Mouse (Mus musculus) liver, embryonic 15.5 days (tissue): ENCODE results near the gene Neurl1b. TPM values are rescaled to one million over a fixed set of nuclear protein-coding genes. Genes with fewer than 3 reads are reported as not detected.

Experiments used
- ATAC-seq: fragments of 200-750 bp; cut with Nextera tagmentation; 2 replicates; pipeline ENCODE4 v1.8.0; 2017; ENCODE audit warnings: moderate number of reproducible peaks, mild to moderate bottlenecking, moderate library complexity; ENCODE audit not compliant: insufficient read depth
- H3K27ac ChIP-seq: fragments of 300-500 bp; sonication (generic); replicated peaks from 2 replicates; pipeline ENCODE4 v1.5.1; 2015; ENCODE audit warnings: mild to moderate bottlenecking, inconsistent platforms
- H3K27me3 ChIP-seq: fragments of 300-500 bp; sonication (generic); 2 replicates; pipeline ENCODE4 v1.6.1; 2015; ENCODE audit warnings: mild to moderate bottlenecking, inconsistent platforms
- H3K36me3 ChIP-seq: fragments of 300-500 bp; sonication (generic); replicated peaks from 2 replicates; pipeline ENCODE4 v1.6.1; 2015; ENCODE audit warnings: moderate library complexity, mild to moderate bottlenecking, inconsistent platforms
- H3K4me1 ChIP-seq: fragments of 300-500 bp; sonication (generic); replicated peaks from 2 replicates; pipeline ENCODE4 v1.6.1; 2015; ENCODE audit warnings: inconsistent platforms
- H3K4me2 ChIP-seq: fragments of 300-500 bp; sonication (generic); 2 replicates; pipeline ENCODE4 v1.6.1; 2015; ENCODE audit warnings: moderate library complexity, mild to moderate bottlenecking, inconsistent platforms
- H3K4me3 ChIP-seq: fragments of 300-500 bp; sonication (generic); replicated peaks from 2 replicates; pipeline ENCODE4 v1.5.1; 2015; ENCODE audit warnings: mild to moderate bottlenecking, inconsistent platforms
- H3K9ac ChIP-seq: fragments of 300-500 bp; sonication (generic); 2 replicates; pipeline ENCODE4 v1.6.1; 2015; ENCODE audit warnings: moderate library complexity, mild to moderate bottlenecking, inconsistent platforms
- H3K9me3 ChIP-seq: fragments of 300-500 bp; sonication (generic); replicated peaks from 2 replicates; pipeline ENCODE4 v1.6.1; 2016; ENCODE audit warnings: inconsistent platforms
- WGBS: fragments of 180-500 bp; shearing (Covaris S2); methylation state at CpG from one replicate; pipeline ENCODE4 v1.1.7; 2015; ENCODE audit warnings: mixed read lengths; ENCODE audit not compliant: insufficient replicate concordance; 5-methylcytosine and 5-hydroxymethylcytosine counted together
- polyA plus RNA-seq: library from polyadenylated mRNA; unstranded; fragments of >200 nt; fragmentation: Nextera tagmentation; extraction: Ambion mirVana; gene quantifications from 2 replicates; pipeline ENCODE4 v1.2.1, GENCODE M21; 2015

Gene Neurl1b
- polyA plus RNA-seq, result 0.03 and 0.05 TPM in 2 replicates

DNA sequence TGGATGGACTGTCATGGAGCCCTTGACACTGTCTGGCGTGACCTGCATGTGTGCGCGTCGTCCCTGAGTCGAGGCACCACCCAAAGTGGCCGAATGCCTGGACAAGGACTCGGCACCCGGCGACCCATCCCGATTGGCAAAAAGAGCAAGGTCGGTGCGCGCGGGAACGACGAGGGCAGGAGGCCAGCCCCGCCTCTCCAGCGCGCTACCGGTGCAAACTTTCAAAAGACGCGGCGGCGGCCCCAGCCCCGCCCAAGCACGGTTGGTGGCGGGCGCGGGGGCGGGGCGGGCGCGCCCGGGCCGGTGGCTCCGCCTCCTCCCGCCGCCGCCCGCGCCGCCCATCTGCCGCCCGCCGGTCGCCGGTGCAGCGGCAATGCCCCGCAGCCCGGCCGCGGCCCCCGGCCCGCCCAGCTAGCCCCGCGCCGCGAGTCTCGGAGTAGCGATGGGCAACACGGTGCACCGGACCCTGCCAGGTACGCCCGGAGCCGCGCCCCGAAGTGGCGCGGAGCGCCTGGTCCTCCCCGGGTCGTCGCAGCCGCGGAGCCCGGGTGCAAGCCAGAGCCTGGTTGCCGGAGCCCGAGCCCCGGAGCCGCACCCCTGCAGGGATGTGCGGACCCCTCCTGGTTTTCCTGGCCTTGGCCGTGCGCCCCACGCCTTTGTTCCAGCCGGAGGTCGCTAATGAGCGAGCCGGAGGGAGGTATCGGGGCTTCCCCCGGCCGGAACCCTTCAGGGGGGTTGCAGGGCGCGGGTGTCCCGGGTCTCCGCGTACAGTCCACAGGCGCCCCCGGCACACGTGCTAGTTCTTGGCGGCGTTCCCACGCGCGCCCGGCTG lies at the start of gene Neurl1b:
Neurl1b (plus strand) TSS at position 307 of the 832 bp plus-strand sequence.
- WGBS, result 1% methylated on average over 104 of the region's 105 CpGs
- Histone ChIP-seq H3K9ac (peak within 1 kb of the TSS; percentile 25; the same call in 1 of the 2 replicates), H3K4me1 (peaks cover 30% of the 10 kb centered on the region), H3K4me2 (peak within 1 kb of the TSS; percentile 85), H3K4me3 (peak within 1 kb of the TSS; percentile 61), H3K9me3 (no peaks in the 10 kb centered on the region), H3K27me3 (peaks cover 92% of the 10 kb centered on the region), H3K27ac (no peak within 1 kb of the TSS), H3K36me3 (no peaks in the 10 kb centered on the region)
- peak; percentile 52; the same call in 1 of the 2 replicates for ATAC-seq

DNA sequence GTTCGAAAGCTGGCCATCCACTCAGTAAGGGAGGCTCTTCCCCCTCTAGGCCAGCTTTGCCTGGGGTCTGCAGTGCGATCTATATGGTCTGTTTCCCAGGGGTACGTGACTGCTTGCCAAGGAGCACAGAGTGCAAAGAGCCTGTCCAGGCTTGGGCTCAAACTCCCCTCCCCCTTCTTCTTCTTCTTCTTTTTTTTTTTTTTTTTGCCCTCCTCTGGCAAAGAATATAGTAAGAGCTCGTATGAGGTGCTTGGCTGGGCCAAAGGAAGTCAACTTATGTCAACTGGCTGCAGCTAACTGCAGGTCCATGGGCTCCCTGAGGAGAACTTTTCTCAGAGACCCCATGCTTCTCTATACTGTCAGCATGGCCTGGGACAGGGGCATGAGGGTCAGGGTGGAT lies 47.8 kb upstream of the Neurl1b start:
- H3K9me3 ChIP-seq, result no peaks in the 10 kb centered on the region
- no peak overlapping the region for H3K4me3 ChIP-seq
- no peak overlapping the region for H3K4me2 ChIP-seq
- H3K36me3 ChIP-seq, result no peaks in the 10 kb centered on the region
- no peak overlapping the region for H3K9ac ChIP-seq
- WGBS, result 57% methylated on average over 4 of the region's 4 CpGs
- peaks cover 13% of the 10 kb centered on the region for H3K4me1 ChIP-seq
- no peak for ATAC-seq
- H3K27me3 ChIP-seq, result peaks cover 16% of the 10 kb centered on the region; the same call in 1 of the 2 replicates
- no peak overlapping the region for H3K27ac ChIP-seq

DNA sequence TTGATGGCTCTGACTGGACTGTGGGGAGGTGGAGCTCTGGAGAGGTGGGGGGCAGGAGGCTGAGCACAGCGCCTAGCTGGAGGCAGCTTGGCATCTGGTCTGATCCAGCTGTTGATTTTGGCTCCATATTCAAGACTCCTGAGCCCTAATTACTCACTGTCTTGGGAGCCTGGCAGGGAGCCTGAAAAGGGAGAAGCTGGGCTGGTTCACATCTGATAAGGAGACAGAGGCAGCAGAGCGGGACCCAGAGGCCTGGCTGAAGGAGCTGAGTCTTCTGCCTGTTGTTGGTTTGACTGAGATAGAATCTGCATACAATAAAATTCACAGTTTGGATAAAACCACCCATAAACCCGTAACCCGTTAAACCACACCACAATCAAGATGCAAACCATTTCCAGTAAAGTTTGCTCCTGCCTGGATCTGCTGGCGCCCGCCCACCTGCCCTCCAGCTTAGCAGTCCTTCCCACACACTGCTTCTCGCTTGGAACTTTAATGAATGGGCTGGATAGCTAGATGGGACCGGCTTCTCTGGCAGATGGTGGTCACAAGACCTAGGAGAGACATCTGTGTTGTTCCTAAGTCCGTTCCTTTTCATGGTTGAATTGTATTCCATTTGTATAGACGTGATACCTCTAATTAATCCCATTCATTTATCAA lies 46.2 kb upstream of the Neurl1b start:
- ATAC-seq, result no peak
- no peak overlapping the region for H3K27ac ChIP-seq

DNA sequence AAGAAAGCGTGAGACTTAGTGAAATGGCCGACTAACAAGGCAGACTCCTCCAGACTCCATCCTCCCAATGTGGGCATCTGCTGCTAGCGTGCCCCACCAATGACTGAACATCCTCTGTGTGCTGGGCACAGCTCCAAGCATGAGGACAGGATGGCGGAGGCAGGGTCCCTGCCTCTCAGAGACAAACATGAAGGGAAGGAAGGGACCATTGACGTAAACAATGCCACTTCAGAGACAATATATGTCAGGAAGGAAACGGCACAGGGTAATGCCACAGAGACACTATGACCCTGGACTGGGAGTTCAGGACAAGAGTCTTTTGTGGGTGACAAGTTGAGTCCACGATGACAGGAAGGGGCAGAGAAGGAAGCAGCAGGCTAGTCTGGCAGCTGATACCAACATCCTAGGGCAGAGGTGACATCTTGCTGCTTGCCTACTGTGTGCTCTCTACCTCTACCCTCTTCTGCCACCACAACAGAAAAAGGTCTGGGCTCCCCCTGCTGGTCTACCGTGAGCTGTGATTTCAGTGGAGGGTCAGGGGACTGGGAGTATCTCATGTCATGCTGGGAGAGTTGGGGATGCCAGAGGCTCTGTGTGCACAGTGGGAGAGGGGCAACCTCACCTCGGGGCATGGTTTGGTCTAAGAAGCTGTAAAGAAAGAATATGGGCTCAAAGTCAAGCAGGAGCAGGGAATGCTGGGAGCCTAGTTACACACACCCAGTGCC lies 43.9 kb upstream of the Neurl1b start:
- H3K9ac ChIP-seq, result no peak overlapping the region
- no peak overlapping the region for H3K27ac ChIP-seq
- no peaks in the 10 kb centered on the region for H3K9me3 ChIP-seq
- H3K36me3 ChIP-seq, result no peaks in the 10 kb centered on the region
- no peak for ATAC-seq
- 0 out of 2 replicates have a peak, but pooled peaks cover 10% of the 10 kb centered on the region for H3K27me3 ChIP-seq
- 25% methylated on average over 9 of the region's 9 CpGs for WGBS
- no peaks in the 10 kb centered on the region for H3K4me1 ChIP-seq
- no peak overlapping the region for H3K4me3 ChIP-seq
- no peak overlapping the region for H3K4me2 ChIP-seq

More for the DNA sequence above, 46.2 kb upstream of the Neurl1b start:
- no peaks in the 10 kb centered on the region for H3K9me3 ChIP-seq
- H3K4me3 ChIP-seq, result no peak overlapping the region
- no peak overlapping the region for H3K9ac ChIP-seq
- H3K36me3 ChIP-seq, result no peaks in the 10 kb centered on the region
- H3K4me2 ChIP-seq, result no peak overlapping the region
- H3K4me1 ChIP-seq, result no peaks in the 10 kb centered on the region
- 40% methylated on average over 10 of the region's 10 CpGs for WGBS
- peaks cover 16% of the 10 kb centered on the region; the same call in 1 of the 2 replicates for H3K27me3 ChIP-seq

DNA sequence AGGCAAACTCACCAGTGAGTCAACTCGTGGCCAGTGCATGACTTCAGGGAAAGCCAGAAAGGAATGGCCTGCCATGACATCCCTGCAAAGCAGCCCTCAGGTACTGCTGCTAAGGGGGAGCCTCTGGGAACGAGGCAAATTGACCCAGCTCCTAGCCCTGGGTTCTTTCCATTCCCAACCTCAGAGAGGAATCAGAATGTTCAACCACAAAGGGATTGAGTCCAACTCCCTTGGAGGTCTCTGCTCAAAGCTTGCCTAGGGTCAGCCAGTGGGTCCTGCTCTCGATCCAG lies 43.4 kb upstream of the Neurl1b start:
- no peak for ATAC-seq
- WGBS, result 37% methylated on average over 3 of the region's 3 CpGs
- Histone ChIP-seq H3K4me1 (no peaks in the 10 kb centered on the region), H3K4me3 (no peak overlapping the region), H3K9me3 (no peaks in the 10 kb centered on the region), H3K27ac (no peak overlapping the region), H3K27me3 (0 out of 2 replicates have a peak, but pooled peaks cover 10% of the 10 kb centered on the region), H3K4me2 (no peak overlapping the region), H3K36me3 (no peaks in the 10 kb centered on the region), H3K9ac (no peak overlapping the region)

DNA sequence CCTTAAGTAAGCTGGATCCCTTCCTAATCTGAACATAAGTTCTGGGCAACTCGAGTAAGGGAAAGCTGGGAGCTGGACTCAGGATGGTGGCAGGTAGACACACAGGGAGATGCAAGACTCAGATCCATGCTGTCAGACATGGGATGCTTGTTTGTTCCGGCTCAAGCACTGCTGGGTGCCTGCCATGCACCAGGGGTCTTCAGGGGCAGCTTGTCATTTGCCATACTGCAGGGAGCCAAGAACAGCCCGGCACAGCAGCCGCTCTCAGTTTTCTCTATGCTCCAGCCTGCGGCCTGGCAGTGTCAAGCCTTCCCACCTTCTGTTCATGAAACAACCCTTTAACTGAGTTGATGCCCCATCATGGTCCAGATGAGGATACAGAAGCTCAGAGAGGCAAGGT lies 41.4 kb upstream of the Neurl1b start:
- H3K4me2 ChIP-seq, result no peak overlapping the region
- no peak for ATAC-seq
- 52% methylated on average over 5 of the region's 5 CpGs for WGBS
- no peak overlapping the region for H3K4me3 ChIP-seq
- no peaks in the 10 kb centered on the region for H3K4me1 ChIP-seq
- H3K9ac ChIP-seq, result no peak overlapping the region
- 0 out of 2 replicates have a peak, but pooled peaks cover 10% of the 10 kb centered on the region for H3K27me3 ChIP-seq
- no peaks in the 10 kb centered on the region for H3K9me3 ChIP-seq
- no peak overlapping the region for H3K27ac ChIP-seq
- H3K36me3 ChIP-seq, result no peaks in the 10 kb centered on the region

DNA sequence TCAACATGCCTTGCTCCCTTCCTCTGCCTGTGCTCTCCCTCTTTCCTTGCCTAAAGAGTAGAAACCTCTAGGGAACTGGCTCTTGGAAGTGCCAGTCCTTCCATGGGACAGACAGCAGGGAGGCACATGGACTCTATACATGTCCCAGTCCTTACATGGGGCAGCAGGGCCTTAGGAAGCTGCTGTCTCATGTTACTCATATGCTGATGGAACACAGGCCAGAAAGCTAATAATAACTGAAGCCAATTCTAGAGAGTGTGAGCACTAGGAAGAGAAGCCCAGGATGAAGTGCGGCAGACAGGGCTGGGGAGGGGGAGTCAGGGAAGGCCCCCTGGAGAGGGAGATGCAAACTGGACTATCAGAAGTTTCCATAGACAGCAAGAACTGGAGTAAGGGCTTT lies 38.2 kb upstream of the Neurl1b start:
- WGBS, result 62% methylated on average over 1 of the region's 1 CpGs
- Histone ChIP-seq H3K4me3 (no peak overlapping the region), H3K36me3 (no peaks in the 10 kb centered on the region), H3K9ac (no peak overlapping the region), H3K4me2 (no peak overlapping the region), H3K4me1 (no peaks in the 10 kb centered on the region), H3K27me3 (0 out of 2 replicates have a peak, but pooled peaks cover 2% of the 10 kb centered on the region), H3K27ac (no peak overlapping the region), H3K9me3 (no peaks in the 10 kb centered on the region)
- ATAC-seq, result no peak

DNA sequence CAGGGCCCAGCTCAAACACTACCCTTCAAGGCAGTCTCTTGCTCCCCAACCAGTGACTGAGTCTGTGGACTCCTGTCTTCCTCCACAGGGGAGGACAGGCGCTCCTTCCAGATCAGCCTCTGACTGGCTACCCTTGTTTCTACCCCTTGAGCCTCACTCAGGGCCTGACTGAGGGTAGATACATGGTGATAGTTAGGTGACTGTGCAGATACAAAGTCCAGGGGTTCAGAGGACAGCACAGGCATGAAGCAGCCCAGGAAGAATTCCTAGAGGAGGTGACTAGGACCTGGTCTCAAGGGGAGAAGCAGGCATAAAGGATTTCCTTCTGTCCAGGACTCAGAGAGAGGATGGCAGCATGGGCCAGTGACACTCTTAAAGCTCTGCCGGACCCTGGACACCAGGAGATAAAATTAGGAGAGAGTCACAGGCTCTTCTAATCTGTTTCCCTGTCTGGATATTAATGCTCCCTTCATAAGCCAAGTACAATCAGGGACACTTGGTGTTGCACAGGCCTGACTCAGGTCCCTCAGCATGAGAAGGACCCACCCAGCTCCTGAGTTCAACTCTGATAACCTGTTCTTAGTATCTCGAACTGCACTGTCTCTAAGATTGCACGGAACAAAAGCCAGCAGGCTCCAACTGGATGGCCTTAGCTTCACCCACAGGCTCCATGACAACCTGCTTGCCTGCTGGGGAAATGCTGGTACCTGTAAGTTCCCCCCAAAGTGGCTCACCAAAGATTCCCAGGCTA lies 37.5 kb upstream of the Neurl1b start:
- H3K36me3 ChIP-seq, result no peaks in the 10 kb centered on the region
- no peak overlapping the region for H3K9ac ChIP-seq
- H3K4me3 ChIP-seq, result no peak overlapping the region
- no peaks in the 10 kb centered on the region for H3K4me1 ChIP-seq
- H3K27ac ChIP-seq, result no peak overlapping the region
- 58% methylated on average over 4 of the region's 4 CpGs for WGBS
- H3K27me3 ChIP-seq, result no peaks in the 10 kb centered on the region; the same call in 1 of the 2 replicates
- H3K4me2 ChIP-seq, result no peak overlapping the region
- no peaks in the 10 kb centered on the region for H3K9me3 ChIP-seq
- ATAC-seq, result no peak

DNA sequence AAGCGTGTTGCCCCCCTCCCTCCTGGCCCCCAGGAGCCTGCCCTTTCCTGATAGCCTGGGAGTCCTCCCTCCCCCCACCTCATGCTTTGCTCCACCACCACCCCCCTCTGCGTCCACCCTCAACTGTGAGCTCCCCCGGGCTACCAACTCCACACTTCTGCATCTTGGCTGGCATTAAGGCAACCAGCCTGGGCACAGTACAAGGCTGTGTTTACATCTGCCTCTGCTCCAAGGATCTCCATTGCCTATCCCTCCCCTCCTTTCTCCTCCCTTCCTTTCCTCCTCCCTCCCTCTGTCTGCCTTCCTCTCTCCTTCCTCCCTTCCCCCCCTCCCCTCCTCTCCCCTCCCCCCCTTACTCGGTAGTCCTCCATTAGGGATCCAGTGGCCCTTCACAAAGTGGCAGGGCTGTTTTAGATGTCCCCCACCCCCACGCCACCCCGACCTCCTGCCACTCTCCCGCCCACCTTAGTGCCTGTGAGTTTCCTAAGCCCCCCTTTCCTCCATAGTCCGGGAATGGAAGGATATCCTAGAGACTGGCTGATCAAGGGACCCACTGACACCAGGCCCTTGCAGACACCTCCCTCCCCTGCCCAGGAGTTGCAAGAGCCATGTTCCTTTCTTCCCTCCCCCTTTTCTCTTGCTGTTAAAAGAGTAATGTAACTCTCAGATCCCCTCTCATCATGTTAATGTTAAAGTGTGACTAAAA lies 34.2 kb upstream of the Neurl1b start:
- Histone ChIP-seq H3K27me3 (peaks cover 6% of the 10 kb centered on the region), H3K4me1 (no peaks in the 10 kb centered on the region), H3K4me2 (no peak overlapping the region), H3K9ac (no peak overlapping the region), H3K9me3 (no peaks in the 10 kb centered on the region), H3K27ac (no peak overlapping the region), H3K4me3 (no peak overlapping the region), H3K36me3 (no peaks in the 10 kb centered on the region)
- no peak for ATAC-seq
- 33% methylated on average over 8 of the region's 8 CpGs for WGBS

DNA sequence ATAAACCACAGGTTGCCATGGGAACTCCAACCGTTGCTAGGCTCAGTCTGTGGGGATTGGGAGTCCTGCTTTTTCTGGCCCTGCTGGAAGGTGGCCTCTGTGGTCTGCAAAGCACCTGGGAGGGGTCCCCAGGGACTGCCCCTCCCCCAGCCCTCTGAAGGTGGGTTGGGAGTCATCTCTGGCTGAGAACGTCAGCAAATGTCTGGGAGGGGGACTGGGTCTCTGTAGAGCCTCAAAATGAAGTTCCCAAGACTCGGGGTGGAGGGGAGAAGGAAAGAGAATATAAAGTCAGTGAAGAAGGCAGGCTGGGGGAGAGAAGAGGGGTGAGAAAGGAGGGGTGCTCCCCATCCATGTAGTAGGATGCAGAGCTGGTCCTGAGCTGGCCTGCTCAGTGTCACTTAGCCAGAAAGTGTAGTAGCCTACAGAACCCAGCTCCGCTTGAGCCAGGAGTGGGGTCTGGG lies 33.6 kb upstream of the Neurl1b start:
- Histone ChIP-seq H3K4me3 (no peak overlapping the region), H3K9ac (no peak overlapping the region)

More for the DNA sequence above, 33.6 kb upstream of the Neurl1b start:
- whole genome bisulfite sequencing, result 24% methylated on average over 4 of the region's 4 CpGs
- Histone ChIP-seq H3K27me3 (peaks cover 6% of the 10 kb centered on the region), H3K4me2 (no peak overlapping the region), H3K27ac (no peak overlapping the region), H3K4me1 (no peaks in the 10 kb centered on the region), H3K9me3 (no peaks in the 10 kb centered on the region), H3K36me3 (no peaks in the 10 kb centered on the region)
- no peak for ATAC-seq
